Mouse (Mus musculus) forebrain, embryonic 13.5 days (tissue): ENCODE results near the gene Rsl24d1. TPM values are rescaled to one million over a fixed set of nuclear protein-coding genes. Genes with fewer than 3 reads are reported as not detected.

Experiments used
- ATAC-seq: fragments of 200-750 bp; cut with Nextera tagmentation; 2 replicates; pipeline ENCODE4 v1.8.0; 2017
- H3K27ac ChIP-seq: fragments of 300-500 bp; sonication (generic); 2 replicates; pipeline ENCODE4 v1.5.1; 2015; ENCODE audit warnings: inconsistent platforms, mild to moderate bottlenecking, moderate library complexity
- H3K27me3 ChIP-seq: fragments of 300-500 bp; sonication (generic); 2 replicates; pipeline ENCODE4 v1.6.1; 2015; ENCODE audit warnings: mild to moderate bottlenecking, inconsistent platforms
- H3K36me3 ChIP-seq: fragments of 300-500 bp; sonication (generic); 2 replicates; pipeline ENCODE4 v1.6.1; 2015; ENCODE audit warnings: mild to moderate bottlenecking, inconsistent platforms; ENCODE audit not compliant: poor library complexity, severe bottlenecking
- H3K4me1 ChIP-seq: fragments of 300-500 bp; sonication (generic); 2 replicates; pipeline ENCODE4 v1.6.1; 2015; ENCODE audit warnings: inconsistent platforms
- H3K4me2 ChIP-seq: fragments of 300-500 bp; sonication (generic); 2 replicates; pipeline ENCODE4 v1.6.1; 2015; ENCODE audit warnings: inconsistent platforms, mild to moderate bottlenecking, moderate library complexity
- H3K4me3 ChIP-seq: fragments of 300-500 bp; sonication (generic); 2 replicates; pipeline ENCODE4 v1.5.1; 2015; ENCODE audit warnings: mild to moderate bottlenecking, inconsistent platforms
- H3K9ac ChIP-seq: fragments of 300-500 bp; sonication (generic); 2 replicates; pipeline ENCODE4 v1.6.1; 2015; ENCODE audit warnings: mild to moderate bottlenecking, inconsistent platforms
- H3K9me3 ChIP-seq: fragments of 300-500 bp; sonication (generic); replicated peaks from 2 replicates; pipeline ENCODE4 v1.6.1; 2016; ENCODE audit warnings: inconsistent platforms
- WGBS: fragments of 180-500 bp; shearing (Covaris S2); methylation state at CpG from one replicate; pipeline ENCODE4 v1.1.7; 2015; 5-methylcytosine and 5-hydroxymethylcytosine counted together
- polyA plus RNA-seq: library from polyadenylated mRNA; unstranded; fragments of >200 nt; fragmentation: Nextera tagmentation; extraction: Ambion mirVana; gene quantifications from 2 replicates; pipeline ENCODE4 v1.2.1, GENCODE M21; 2015

Gene Rsl24d1
- polyA plus RNA-seq, 1 experiment from 2014 or later: 133 TPM

DNA sequence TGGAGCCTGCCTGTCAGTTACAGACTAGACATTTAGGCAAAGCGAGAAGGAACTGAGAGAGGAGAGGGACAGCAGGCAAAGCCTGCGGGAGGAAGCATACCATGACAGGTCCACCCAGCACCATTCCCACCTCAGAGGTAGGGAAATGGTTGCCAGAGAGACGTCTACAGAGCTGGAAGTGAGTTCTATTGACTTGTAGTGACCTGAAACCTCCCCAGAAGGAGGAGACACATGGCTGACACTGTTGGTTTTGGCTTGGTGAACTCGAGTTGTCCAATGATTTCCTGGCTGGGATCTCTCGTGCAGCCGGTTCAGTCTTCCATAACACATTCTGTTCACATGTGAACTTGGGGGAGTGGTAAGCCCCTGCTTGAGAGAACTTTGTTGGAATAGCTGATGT is 29.3 kb upstream of the Rsl24d1 start:
- Histone ChIP-seq H3K9ac (no peak overlapping the region), H3K9me3 (no peaks in the 10 kb centered on the region), H3K27me3 (no peaks in the 10 kb centered on the region), H3K4me3 (no peak overlapping the region), H3K27ac (no peak overlapping the region), H3K36me3 (no peaks in the 10 kb centered on the region), H3K4me2 (no peak overlapping the region), H3K4me1 (no peaks in the 10 kb centered on the region)
- no peak for ATAC-seq
- WGBS: 74% methylated on average over 6 of the region's 6 CpGs

DNA sequence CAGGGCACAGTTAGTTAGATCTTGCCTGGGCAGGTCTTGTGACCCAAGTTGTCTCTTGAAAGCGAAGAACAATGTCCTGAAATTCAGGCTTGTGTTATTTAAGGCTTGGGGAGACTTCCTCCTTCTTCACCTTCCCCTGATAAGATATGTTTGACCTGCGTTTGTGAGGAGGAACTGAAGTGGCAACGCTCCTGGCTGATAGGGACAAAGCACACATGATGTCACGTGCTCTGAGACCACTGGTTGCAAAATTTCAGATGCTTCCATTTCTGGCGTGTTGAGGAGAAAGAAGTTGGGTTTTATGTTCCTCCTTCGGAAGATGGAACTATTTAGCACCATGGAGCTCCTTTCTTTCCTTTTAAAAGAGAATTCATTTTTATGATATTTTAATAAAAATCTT is 27.4 kb upstream of the Rsl24d1 start:
- no peak overlapping the region for H3K9ac ChIP-seq
- no peaks in the 10 kb centered on the region for H3K9me3 ChIP-seq
- no peaks in the 10 kb centered on the region for H3K36me3 ChIP-seq
- no peaks in the 10 kb centered on the region for H3K4me1 ChIP-seq
- H3K4me3 ChIP-seq: no peak overlapping the region
- no peak overlapping the region for H3K4me2 ChIP-seq
- no peak overlapping the region for H3K27ac ChIP-seq
- H3K27me3 ChIP-seq: no peaks in the 10 kb centered on the region
- no peak for ATAC-seq
- 88% methylated on average over 6 of the region's 6 CpGs for WGBS

DNA sequence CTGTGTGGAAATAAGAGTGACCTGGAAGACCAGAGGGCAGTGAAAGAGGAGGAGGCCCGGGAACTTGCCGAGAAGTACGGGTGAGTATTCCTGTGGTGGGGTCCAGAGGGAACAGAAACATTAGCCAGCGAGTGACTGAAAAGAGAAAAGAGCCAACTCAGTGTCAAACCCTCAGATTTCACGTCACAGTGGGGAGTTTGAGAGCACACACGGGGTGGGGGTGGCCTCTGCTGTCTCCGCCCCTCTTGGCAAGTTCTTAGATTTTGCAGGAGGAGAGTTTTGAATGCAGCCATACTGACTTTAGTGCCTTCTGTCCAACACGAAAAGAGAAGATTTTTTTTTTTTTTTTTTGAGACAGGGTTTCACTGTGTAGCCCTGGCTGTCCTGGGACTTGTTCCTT is 26.1 kb upstream of the Rsl24d1 start:
- no peak overlapping the region for H3K4me2 ChIP-seq
- no peak for ATAC-seq
- no peak overlapping the region for H3K27ac ChIP-seq
- no peak overlapping the region for H3K4me3 ChIP-seq
- no peaks in the 10 kb centered on the region for H3K9me3 ChIP-seq
- H3K36me3 ChIP-seq: no peaks in the 10 kb centered on the region
- 71% methylated on average over 8 of the region's 8 CpGs for WGBS
- H3K4me1 ChIP-seq: no peaks in the 10 kb centered on the region
- H3K9ac ChIP-seq: no peak overlapping the region
- no peaks in the 10 kb centered on the region for H3K27me3 ChIP-seq

DNA sequence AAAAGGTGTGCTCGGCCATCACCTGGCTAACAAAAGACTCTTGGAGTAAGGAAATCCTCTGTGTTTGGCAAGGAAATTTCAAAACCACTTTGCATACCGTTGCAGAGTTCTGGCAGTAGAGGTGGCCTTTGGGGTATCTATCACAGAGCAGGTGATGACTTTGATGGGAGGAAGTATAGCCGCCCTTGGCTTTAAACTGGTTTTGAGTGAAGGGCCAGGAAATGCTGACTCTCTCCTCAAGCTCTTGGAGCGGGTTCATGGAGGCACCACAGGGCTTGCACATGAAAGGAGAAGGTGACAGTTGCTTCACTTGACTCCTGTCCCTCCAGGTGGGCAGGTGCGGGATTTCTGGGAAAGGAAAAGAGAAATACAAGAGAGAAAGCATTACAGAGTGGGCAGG is 25.6 kb upstream of the Rsl24d1 start:
- Histone ChIP-seq H3K4me2 (no peak overlapping the region), H3K4me3 (no peak overlapping the region), H3K27me3 (no peaks in the 10 kb centered on the region), H3K36me3 (no peaks in the 10 kb centered on the region), H3K9me3 (no peaks in the 10 kb centered on the region), H3K4me1 (no peaks in the 10 kb centered on the region), H3K9ac (no peak overlapping the region), H3K27ac (no peak overlapping the region)
- no peak for ATAC-seq
- WGBS: 72% methylated on average over 5 of the region's 5 CpGs

DNA sequence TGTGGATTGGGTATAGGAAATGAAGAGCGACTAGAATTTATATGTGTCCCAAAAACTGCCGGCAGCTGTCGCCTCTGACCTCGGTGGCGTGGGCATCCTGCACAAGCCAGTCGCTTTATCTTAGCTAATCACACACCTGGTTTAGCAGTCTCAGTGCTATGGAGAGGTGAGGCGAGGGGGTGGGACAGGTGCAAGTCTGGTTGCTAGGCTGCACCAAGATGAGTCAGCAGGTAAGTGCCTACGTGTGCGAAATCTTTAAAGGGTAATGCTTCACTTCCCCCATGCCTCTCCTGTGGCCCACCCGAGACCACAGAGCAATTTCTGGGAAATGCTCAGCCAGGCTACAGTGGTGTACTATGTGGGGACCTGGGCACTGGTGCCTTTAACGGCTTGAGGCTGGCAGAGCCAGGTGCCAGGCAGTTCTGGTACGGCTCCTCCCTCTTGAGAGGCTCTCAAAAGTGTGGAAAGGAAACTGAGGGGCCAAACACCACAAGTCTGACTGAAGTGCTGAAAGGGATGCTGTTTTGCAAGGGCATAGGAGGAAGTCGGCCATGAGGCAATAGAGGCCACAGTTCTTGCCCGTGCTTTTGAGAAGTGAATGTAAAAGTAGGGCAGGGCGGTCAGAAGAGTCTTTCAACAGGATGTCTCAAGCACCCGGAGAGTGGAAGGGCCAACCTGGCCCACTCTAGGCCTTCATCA is 23.9 kb upstream of the Rsl24d1 start:
- Histone ChIP-seq H3K27ac (no peak overlapping the region), H3K4me3 (no peak overlapping the region), H3K4me1 (no peaks in the 10 kb centered on the region), H3K27me3 (no peaks in the 10 kb centered on the region), H3K9me3 (no peaks in the 10 kb centered on the region), H3K4me2 (no peak overlapping the region), H3K36me3 (no peaks in the 10 kb centered on the region), H3K9ac (no peak overlapping the region)
- whole genome bisulfite sequencing: 83% methylated on average over 16 of the region's 16 CpGs
- ATAC-seq: no peak

DNA sequence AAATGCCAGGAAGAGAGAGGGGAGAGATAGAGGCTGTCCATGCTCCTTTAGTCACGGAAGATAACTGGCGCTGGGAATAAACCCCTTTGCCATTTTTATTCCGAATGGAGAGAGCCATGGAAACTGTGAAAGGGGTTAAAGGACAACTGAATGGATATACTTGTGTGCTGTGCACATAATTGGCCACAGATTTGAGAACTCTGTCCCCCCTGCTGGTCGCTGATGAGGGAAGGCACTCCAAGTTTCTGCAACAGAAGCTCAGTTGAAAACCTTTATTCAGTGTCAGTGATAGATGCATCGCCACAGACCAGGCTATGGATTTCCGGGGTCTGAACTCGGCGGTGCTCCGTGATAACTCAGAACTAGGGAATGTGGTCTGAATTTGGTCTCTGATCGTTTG is 23.1 kb upstream of the Rsl24d1 start:
- ATAC-seq: no peak
- 75% methylated on average over 10 of the region's 10 CpGs for WGBS

DNA sequence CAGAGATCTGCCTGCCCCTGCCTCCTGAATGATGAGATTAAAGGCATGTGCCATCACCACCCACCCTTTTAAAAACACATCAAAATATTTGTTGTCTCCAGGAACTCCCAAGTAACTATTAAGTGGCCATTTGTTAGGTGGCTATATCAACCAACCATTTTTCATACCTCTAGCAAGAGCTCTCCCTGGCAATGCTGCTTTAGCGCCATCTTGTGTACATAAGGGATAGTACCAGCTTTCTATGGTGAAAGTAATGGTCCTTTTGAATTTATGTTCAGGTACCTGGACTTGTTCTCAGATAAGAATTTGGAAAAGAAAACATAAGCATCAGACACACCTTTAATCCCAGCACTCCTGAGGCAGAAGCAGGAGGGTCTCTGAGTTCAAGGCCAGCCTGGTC is 21.5 kb upstream of the Rsl24d1 start:
- H3K36me3 ChIP-seq: no peaks in the 10 kb centered on the region
- no peak overlapping the region for H3K4me3 ChIP-seq
- 0% methylated on average over 1 of the region's 1 CpGs for WGBS
- no peak overlapping the region for H3K27ac ChIP-seq
- H3K9ac ChIP-seq: no peak overlapping the region
- peak; percentile 45; the same call in 1 of the 2 replicates for ATAC-seq
- H3K27me3 ChIP-seq: peaks cover 4% of the 10 kb centered on the region; the same call in 1 of the 2 replicates
- H3K4me1 ChIP-seq: no peaks in the 10 kb centered on the region
- H3K9me3 ChIP-seq: no peaks in the 10 kb centered on the region
- H3K4me2 ChIP-seq: no peak overlapping the region

More for the DNA sequence above, 23.1 kb upstream of the Rsl24d1 start:
- Histone ChIP-seq H3K9ac (no peak overlapping the region), H3K4me3 (no peak overlapping the region), H3K36me3 (no peaks in the 10 kb centered on the region), H3K4me1 (no peaks in the 10 kb centered on the region), H3K9me3 (no peaks in the 10 kb centered on the region), H3K27ac (no peak overlapping the region), H3K4me2 (no peak overlapping the region), H3K27me3 (peaks cover under 1% of the 10 kb centered on the region; the same call in 1 of the 2 replicates)

DNA sequence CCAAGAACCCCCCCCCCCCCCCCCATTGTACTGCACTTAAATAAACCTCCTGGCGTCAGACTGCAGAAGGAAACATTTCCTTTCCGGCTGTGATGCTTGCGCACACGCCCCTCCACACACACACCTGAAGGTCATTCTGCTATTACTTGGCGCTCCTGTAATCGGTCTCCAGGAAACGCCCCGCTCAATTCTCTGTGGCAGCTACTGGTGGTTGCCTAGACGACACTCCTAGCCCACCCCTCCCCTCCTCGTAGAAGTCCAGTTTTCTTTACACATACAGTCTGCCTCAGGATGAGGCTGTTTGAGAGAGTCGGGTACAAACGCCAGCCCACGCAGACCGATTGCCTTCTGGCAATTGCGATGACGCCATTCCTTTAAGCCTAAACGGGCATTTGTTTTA is 18.6 kb upstream of the Rsl24d1 start:
- no peaks in the 10 kb centered on the region for H3K36me3 ChIP-seq
- H3K9me3 ChIP-seq: no peaks in the 10 kb centered on the region
- H3K4me1 ChIP-seq: no peaks in the 10 kb centered on the region
- H3K9ac ChIP-seq: no peak overlapping the region
- H3K27me3 ChIP-seq: peaks cover 4% of the 10 kb centered on the region; the same call in 1 of the 2 replicates
- H3K4me3 ChIP-seq: no peak overlapping the region
- peak; percentile 70 for ATAC-seq
- peak overlapping the region; percentile 22; the same call in 1 of the 2 replicates for H3K4me2 ChIP-seq
- H3K27ac ChIP-seq: no peak overlapping the region
- WGBS: 37% methylated on average over 17 of the region's 17 CpGs

DNA sequence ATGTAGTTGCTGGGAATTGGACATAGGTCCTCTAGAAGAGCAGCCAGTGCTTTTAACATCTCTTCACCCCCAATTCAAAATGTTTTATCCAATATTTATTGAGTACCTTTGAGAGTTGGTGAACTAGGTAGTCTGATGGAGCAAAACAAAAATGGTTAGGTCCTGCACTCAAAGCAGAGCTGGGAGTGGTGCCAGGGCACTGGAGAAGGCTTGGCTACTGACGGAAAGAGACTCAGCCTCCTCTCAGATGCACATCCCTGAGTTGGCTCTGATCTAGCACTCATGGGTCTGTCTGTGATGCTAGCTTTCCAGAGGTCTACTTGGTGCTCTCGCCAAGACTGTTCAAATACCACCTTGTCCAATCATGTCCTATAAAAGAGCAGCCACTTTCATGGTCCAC is 15.3 kb upstream of the Rsl24d1 start:
- no peak for ATAC-seq
- H3K27me3 ChIP-seq: peaks cover 23% of the 10 kb centered on the region
- 74% methylated on average over 2 of the region's 2 CpGs for WGBS

DNA sequence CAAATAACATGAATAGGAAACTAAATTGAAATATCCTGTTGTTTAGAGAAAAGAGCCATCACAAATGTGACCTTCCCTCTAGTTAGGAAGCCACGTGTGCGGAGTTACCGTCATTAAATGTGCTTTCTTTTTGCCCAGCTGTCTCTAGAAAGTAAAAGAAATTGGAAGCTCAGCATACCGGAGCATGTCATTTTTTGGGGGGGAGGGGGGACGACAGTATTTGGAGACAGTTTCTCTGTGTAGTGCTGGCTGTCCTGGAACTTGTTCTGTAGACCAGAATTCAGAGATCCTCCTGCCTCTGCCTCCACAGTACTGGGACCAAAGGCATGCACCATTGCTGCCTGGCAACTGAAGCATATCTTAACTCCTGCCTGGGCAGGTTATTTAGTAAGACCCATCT is 11.7 kb upstream of the Rsl24d1 start, which contains the start of gene Khdc3:
Gene Khdc3 (plus strand): TSS at position 301 of the 400 bp plus-strand sequence.
- no peak for ATAC-seq
- Histone ChIP-seq H3K4me2 (no peak within 1 kb of the TSS), H3K4me3 (no peak within 1 kb of the TSS), H3K9ac (no peak within 1 kb of the TSS), H3K36me3 (no peaks in the 10 kb centered on the region), H3K27me3 (peaks cover 55% of the 10 kb centered on the region), H3K27ac (no peak within 1 kb of the TSS), H3K4me1 (peaks cover 8% of the 10 kb centered on the region), H3K9me3 (no peaks in the 10 kb centered on the region)
- 90% methylated on average over 5 of the region's 5 CpGs for WGBS

More for the DNA sequence above, 15.3 kb upstream of the Rsl24d1 start:
- H3K27ac ChIP-seq: no peak overlapping the region
- H3K9ac ChIP-seq: no peak overlapping the region
- H3K4me2 ChIP-seq: no peak overlapping the region
- no peak overlapping the region for H3K4me3 ChIP-seq
- no peaks in the 10 kb centered on the region for H3K4me1 ChIP-seq
- no peaks in the 10 kb centered on the region for H3K9me3 ChIP-seq
- H3K36me3 ChIP-seq: no peaks in the 10 kb centered on the region

DNA sequence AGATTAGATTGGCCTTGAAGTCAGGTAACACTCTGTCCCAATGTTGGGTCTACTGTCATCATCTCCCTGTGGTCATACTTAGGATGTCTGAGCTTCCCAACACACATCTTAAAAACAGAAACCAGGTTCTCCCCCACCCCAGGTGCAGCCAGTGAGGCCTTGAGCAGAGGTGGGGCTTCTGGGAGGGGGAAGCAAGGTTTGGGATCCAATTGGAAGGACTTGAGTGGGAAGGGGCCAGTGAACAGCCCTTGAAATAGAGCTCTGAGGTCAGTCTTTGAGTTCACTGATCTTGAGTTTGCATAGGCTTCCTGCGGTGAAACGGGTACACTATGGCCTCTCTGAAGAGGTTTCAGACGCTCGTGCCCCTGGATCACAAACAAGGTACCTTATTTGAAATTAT is 11.0 kb upstream of the Rsl24d1 start, which contains the start of gene Gm20509:
Gene Gm20509 (plus strand): TSS at position 290 of the 400 bp plus-strand sequence.
- H3K27me3 ChIP-seq: peaks cover 60% of the 10 kb centered on the region
- H3K4me3 ChIP-seq: peak within 1 kb of the TSS; percentile 42
- H3K9me3 ChIP-seq: no peaks in the 10 kb centered on the region
- H3K4me1 ChIP-seq: peaks cover 8% of the 10 kb centered on the region
- H3K36me3 ChIP-seq: no peaks in the 10 kb centered on the region
- no peak for ATAC-seq
- peak within 1 kb of the TSS; percentile 79 for H3K4me2 ChIP-seq
- peak within 1 kb of the TSS; percentile 61 for H3K9ac ChIP-seq
- 94% methylated on average over 4 of the region's 4 CpGs for WGBS
- H3K27ac ChIP-seq: no peak within 1 kb of the TSS

DNA sequence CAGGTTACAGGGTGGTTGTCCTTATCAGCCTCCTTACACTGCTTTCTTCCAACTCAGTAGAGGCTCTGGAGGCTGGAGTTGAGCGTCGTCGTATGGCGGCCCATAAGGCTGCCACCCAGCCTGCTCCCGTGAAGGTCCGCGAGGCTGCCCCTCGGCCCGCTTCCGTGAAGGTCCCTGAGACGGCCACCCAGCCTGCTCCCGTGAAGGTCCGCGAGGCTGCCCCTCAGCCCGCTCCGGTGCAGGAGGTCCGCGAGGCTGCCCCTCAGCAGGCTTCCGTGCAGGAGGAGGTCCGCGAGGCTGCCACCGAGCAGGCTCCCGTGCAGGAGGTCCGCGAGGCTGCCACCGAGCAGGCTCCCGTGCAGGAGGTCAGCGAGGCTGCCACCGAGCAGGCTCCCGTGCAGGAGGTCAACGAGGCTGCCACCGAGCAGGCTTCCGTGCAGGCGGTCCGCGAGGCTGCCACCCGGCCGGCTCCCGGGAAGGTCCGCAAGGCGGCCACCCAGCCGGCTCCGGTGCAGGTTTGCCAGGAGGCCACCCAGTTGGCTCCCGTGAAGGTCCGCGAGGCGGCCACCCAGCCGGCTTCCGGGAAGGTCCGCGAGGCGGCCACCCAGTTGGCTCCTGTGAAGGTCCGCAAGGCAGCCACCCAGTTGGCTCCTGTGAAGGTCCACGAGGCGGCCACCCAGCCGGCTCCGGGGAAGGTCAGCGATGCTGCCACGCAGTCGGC is 9.9 kb upstream of the Rsl24d1 start:
- peak; percentile 27; the same call in 1 of the 2 replicates for ATAC-seq

More for the DNA sequence above, 9.9 kb upstream of the Rsl24d1 start:
- WGBS: 5% methylated on average over 58 of the region's 60 CpGs
- H3K9me3 ChIP-seq: no peaks in the 10 kb centered on the region
- H3K4me1 ChIP-seq: peaks cover 8% of the 10 kb centered on the region
- H3K27me3 ChIP-seq: peaks cover 64% of the 10 kb centered on the region
- no peak overlapping the region for H3K27ac ChIP-seq
- peak overlapping the region; percentile 79 for H3K4me2 ChIP-seq
- H3K9ac ChIP-seq: peak overlapping the region; percentile 61
- peak overlapping the region; percentile 42 for H3K4me3 ChIP-seq
- no peaks in the 10 kb centered on the region for H3K36me3 ChIP-seq
